Mouse (Mus musculus) stomach, embryonic 14.5 days (tissue): ENCODE measurements around the gene Slc7a6os. TPM values are rescaled to one million over a fixed set of nuclear protein-coding genes. Genes with fewer than 3 reads are reported as not detected.

ENCODE experiments used
- ATAC-seq: fragments of 200-750 bp; cut with Nextera tagmentation; 2 replicates; pipeline ENCODE4 v1.8.0; 2017; ENCODE audit warnings: low read depth, moderate TSS enrichment; ENCODE audit not compliant: insufficient number of reproducible peaks, insufficient read depth, low FRiP score
- H3K27ac ChIP-seq: fragments of 300-500 bp; sonication (generic); 2 replicates; pipeline ENCODE4 v1.5.1; 2014; ENCODE audit warnings: mild to moderate bottlenecking, low read length, moderate library complexity, mixed read lengths
- H3K27me3 ChIP-seq: fragments of 300-500 bp; sonication (generic); 2 replicates; pipeline ENCODE4 v1.6.1; 2014; ENCODE audit warnings: low read length, control low read depth, mixed read lengths; ENCODE audit not compliant: control insufficient read depth, insufficient read depth
- H3K36me3 ChIP-seq: fragments of 300-500 bp; sonication (generic); 2 replicates; pipeline ENCODE4 v1.6.1; 2014; ENCODE audit warnings: mild to moderate bottlenecking, control low read depth, low read length, moderate library complexity, mixed read lengths; ENCODE audit not compliant: control insufficient read depth, insufficient read depth
- H3K4me1 ChIP-seq: fragments of 300-500 bp; sonication (generic); 2 replicates; pipeline ENCODE4 v1.6.1; 2014; ENCODE audit warnings: low read length, control low read depth, mixed read lengths; ENCODE audit not compliant: control insufficient read depth, insufficient read depth
- H3K4me2 ChIP-seq: fragments of 300-500 bp; sonication (generic); replicated peaks from 2 replicates; pipeline ENCODE4 v1.6.1; 2014; ENCODE audit warnings: low read depth, low read length, control low read depth
- H3K4me3 ChIP-seq: fragments of 300-500 bp; sonication (generic); 2 replicates; pipeline ENCODE4 v1.5.1; 2014; ENCODE audit warnings: low read depth, low read length, control low read depth
- H3K9ac ChIP-seq: fragments of 300-500 bp; sonication (generic); replicated peaks from 2 replicates; pipeline ENCODE4 v1.6.1; 2014; ENCODE audit warnings: low read depth, mild to moderate bottlenecking, control low read depth, low read length, moderate library complexity, mixed read lengths
- H3K9me3 ChIP-seq: fragments of 300-500 bp; sonication (generic); 2 replicates; pipeline ENCODE4 v1.6.1; 2016; ENCODE audit warnings: low read depth, low read length, control low read depth; ENCODE audit not compliant: control insufficient read depth
- WGBS: fragments of 180-500 bp; shearing (Covaris S2); extraction: QIAGEN DNeasy Blood & Tissue Kit; methylation state at CpG from one replicate; pipeline ENCODE4 v1.1.7; 2014; 5-methylcytosine and 5-hydroxymethylcytosine counted together
- polyA plus RNA-seq: library from polyadenylated mRNA; unstranded; fragments of >200 nt; fragmentation: Nextera tagmentation; extraction: Ambion mirVana; gene quantifications from 2 replicates; pipeline ENCODE4 v1.2.1, GENCODE M21; 2014

The Slc7a6os gene
- polyA plus RNA-seq, 1 experiment from 2014 or later, result 35.4 TPM

DNA sequence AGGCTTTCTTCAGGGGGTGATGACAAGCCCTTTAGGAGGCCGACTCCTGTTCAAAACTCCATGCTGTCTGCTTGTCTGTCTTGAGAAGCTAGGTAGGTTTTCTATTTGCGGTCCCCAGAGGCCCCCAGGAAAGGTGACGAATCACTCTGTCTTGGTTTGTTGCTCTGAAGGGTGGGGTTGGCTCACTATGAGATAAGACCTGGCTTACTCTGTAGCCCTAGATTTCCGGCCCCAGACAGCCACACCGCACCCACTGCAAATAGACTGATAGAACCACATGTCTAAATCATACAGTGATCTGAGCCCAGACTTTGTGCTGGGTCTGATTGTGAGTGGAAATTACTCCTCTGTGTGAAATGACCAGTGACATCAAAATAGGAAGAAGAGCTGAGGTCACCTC is 19.1 kb downstream of the Slc7a6os start:
- H3K36me3 ChIP-seq, result peaks cover 23% of the 10 kb centered on the region
- 59% methylated on average over 5 of the region's 5 CpGs for WGBS
- no peak overlapping the region for H3K4me2 ChIP-seq
- H3K9me3 ChIP-seq, result no peaks in the 10 kb centered on the region
- no peak overlapping the region for H3K9ac ChIP-seq
- no peaks in the 10 kb centered on the region for H3K4me1 ChIP-seq
- H3K27ac ChIP-seq, result no peak overlapping the region
- ATAC-seq, result peak; percentile 63; the same call in 1 of the 2 replicates
- H3K4me3 ChIP-seq, result no peak overlapping the region
- no peaks in the 10 kb centered on the region for H3K27me3 ChIP-seq

DNA sequence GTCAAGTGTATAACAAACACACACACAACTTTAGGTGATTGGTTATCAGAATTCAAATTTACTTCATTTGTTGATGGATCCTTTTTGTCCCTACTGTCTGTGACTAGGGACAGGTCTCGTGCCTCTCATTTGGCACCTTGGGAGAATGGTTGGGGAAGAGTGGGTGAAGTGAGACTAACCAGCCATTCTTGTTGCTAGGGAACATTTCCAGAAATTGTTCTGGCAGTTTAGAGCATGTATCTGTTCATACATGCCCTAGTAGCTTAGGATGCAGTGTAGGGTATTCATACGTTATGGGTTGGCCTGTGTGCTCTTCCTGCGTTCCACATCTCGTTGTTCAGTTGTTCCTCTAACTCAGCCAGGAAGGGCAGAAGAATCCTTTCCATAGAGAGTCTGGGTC is 21.6 kb downstream of the Slc7a6os start:
- ATAC-seq, result no peak
- H3K36me3 ChIP-seq, result peaks cover 18% of the 10 kb centered on the region

DNA sequence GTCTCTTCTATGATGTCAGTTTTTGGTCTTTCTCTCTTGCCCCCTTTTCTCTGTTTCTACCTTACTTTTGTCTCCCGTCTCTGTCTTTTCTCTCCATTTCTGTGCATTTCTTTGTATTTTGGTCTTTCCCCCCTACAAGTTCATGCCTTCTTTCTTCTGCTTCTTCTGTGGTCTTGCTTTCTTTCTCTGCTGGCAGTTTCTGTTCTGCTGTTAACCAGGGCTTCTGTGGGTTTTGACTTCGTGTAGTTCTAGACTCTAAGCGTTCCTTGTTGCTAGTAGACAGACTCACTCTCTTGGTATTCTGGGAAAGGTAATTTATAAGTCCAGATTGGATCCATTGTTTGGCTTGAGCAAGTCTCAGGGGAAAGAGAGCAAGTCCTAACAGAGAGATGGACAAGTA is 24.3 kb downstream of the Slc7a6os start:
- WGBS, result 94% methylated on average over 3 of the region's 3 CpGs
- H3K36me3 ChIP-seq, result peaks cover 10% of the 10 kb centered on the region

More for the DNA sequence above, 21.6 kb downstream of the Slc7a6os start:
- no peaks in the 10 kb centered on the region for H3K4me1 ChIP-seq
- H3K4me3 ChIP-seq, result no peak overlapping the region
- no peak overlapping the region for H3K4me2 ChIP-seq
- H3K27me3 ChIP-seq, result no peaks in the 10 kb centered on the region
- H3K27ac ChIP-seq, result no peak overlapping the region
- WGBS, result 90% methylated on average over 4 of the region's 4 CpGs
- no peaks in the 10 kb centered on the region for H3K9me3 ChIP-seq
- no peak overlapping the region for H3K9ac ChIP-seq

DNA sequence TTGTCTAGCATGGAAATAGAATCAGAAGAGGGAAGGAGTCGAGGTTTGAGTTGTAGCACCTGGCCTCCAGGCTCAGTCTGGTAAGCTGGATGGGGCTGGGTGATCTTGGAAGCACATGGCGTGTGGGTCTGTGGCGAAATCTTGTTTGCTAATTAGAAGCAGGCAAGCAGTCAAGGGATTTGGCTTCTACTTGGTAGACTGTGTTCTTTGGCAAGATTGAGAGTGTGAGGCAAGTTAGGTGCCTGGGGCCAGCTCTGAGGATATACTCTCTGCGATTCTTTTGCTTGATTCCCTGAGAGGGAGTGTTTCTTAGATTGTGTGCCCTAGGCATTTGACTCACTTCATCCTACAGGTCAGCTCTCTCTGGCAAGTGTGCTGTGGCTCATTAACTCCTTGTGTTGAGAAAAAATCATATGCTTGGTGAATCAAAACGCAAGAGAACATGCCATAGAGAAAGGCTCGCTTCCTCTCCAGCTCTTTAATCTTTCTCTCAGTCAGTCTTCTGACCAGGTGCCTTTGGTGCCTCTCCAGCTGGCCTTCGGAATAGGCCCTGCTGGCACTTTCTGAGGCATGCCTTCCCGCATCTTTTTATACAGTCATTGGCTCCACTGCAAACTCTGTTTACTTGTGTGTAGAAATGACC is 25.0 kb downstream of the Slc7a6os start:
- Histone ChIP-seq H3K4me3 (no peak overlapping the region), H3K9ac (no peak overlapping the region), H3K9me3 (no peaks in the 10 kb centered on the region), H3K4me2 (no peak overlapping the region), H3K27me3 (no peaks in the 10 kb centered on the region), H3K36me3 (peaks cover 10% of the 10 kb centered on the region), H3K4me1 (no peaks in the 10 kb centered on the region), H3K27ac (no peak overlapping the region)
- WGBS, result 91% methylated on average over 8 of the region's 8 CpGs
- ATAC-seq, result no peak

More for the DNA sequence above, 24.3 kb downstream of the Slc7a6os start:
- Histone ChIP-seq H3K27ac (no peak overlapping the region), H3K9ac (no peak overlapping the region), H3K9me3 (no peaks in the 10 kb centered on the region), H3K4me2 (no peak overlapping the region), H3K4me3 (no peak overlapping the region), H3K27me3 (no peaks in the 10 kb centered on the region), H3K4me1 (no peaks in the 10 kb centered on the region)
- no peak for ATAC-seq

DNA sequence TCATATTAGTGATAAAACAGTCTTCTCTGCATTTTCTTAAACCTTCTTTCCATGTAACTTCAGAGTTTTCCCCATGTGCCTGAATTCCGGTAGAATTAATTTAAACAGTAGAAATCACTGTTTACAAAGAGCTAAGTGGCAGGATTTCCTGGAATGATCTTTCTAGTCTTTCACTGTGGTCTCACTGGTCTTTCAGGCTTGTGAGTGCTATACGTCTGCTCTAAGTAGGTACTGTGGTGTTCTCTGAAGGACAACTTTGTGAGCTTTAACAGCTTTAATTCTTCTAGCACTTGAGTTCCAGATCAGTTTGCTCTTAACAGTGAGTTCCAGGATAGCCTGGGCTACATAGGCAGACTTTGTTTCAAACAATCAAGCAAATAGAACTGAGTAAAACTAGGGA is 32.3 kb downstream of the Slc7a6os start:
- H3K4me3 ChIP-seq, result no peak overlapping the region
- H3K27ac ChIP-seq, result no peak overlapping the region
- ATAC-seq, result no peak
- peaks cover 13% of the 10 kb centered on the region; the same call in 1 of the 2 replicates for H3K4me1 ChIP-seq
- H3K4me2 ChIP-seq, result no peak overlapping the region
- H3K27me3 ChIP-seq, result no peaks in the 10 kb centered on the region
- H3K36me3 ChIP-seq, result peaks cover 3% of the 10 kb centered on the region; the same call in 1 of the 2 replicates
- WGBS, result 25% methylated on average over 2 of the region's 2 CpGs
- no peaks in the 10 kb centered on the region for H3K9me3 ChIP-seq
- H3K9ac ChIP-seq, result no peak overlapping the region

DNA sequence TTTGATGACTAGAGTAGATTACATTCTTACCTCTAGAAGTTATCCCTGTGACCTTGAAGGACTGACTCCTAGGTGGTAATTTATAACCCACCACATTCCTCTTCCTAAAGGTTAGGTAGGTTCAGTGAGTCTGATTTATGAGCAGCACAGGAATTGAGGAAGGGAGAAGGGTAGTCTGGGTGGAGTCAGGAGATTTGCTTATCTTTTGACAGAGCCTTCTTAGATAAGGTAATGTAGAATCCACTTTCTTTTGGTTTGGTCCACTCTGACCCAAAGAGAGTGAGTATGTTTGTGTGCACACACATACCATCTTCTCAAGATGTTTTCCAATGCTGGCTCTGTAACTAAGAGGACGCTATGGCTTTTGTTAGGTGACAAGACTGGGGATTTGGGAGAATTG is 33.1 kb downstream of the Slc7a6os start:
- WGBS, result 64% methylated on average over 1 of the region's 1 CpGs
- no peak overlapping the region for H3K27ac ChIP-seq
- H3K4me3 ChIP-seq, result no peak overlapping the region
- ATAC-seq, result no peak
- no peaks in the 10 kb centered on the region for H3K27me3 ChIP-seq
- H3K9ac ChIP-seq, result no peak overlapping the region
- peaks cover 3% of the 10 kb centered on the region; the same call in 1 of the 2 replicates for H3K36me3 ChIP-seq
- H3K9me3 ChIP-seq, result no peaks in the 10 kb centered on the region
- H3K4me2 ChIP-seq, result no peak overlapping the region
- H3K4me1 ChIP-seq, result peaks cover 13% of the 10 kb centered on the region; the same call in 1 of the 2 replicates

DNA sequence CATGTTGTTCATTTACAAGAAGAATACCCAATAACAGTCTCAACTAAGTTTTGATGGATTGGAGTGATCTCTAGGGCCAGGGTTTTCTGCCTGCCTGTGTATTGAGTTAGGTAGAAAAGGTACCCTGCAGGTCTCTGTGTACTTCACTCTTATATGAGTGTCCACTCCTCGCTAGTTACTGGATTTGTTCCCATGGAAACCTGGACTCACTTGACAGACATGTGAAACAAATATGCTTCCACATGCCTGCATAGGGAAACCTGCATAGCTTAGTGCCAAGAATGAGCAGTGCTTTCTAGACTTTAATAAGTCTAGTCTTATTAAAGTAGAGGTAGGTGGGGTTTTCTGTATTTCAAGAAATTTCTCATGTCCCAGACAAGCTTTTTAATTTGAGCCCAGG is 33.8 kb downstream of the Slc7a6os start:
- Histone ChIP-seq H3K36me3 (peaks cover 3% of the 10 kb centered on the region; the same call in 1 of the 2 replicates), H3K4me2 (no peak overlapping the region), H3K9me3 (no peaks in the 10 kb centered on the region), H3K27ac (no peak overlapping the region), H3K9ac (no peak overlapping the region), H3K27me3 (no peaks in the 10 kb centered on the region), H3K4me3 (no peak overlapping the region), H3K4me1 (peaks cover 13% of the 10 kb centered on the region; the same call in 1 of the 2 replicates)
- 15% methylated on average over 1 of the region's 1 CpGs for WGBS
- no peak for ATAC-seq

DNA sequence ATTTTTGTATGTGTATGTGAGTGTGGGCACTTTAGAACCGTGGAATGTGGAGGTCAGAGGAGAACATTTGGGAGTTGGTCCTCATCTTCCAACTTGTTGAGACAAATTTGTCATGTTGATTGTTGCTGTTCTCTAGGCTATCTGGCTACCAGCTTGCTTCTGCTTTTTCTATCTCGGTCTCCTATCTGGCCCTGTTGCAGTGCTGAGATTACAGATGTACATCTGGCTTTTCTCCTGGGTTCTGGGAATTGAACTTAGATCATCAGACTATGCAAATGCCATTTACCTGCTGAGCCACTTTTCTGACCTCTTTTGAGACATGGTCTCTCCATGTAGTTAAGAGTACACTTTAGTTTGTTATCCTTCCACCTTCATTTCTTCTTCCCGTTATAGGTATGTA is 37.2 kb downstream of the Slc7a6os start:
- H3K36me3 ChIP-seq, result no peaks in the 10 kb centered on the region
- no peaks in the 10 kb centered on the region for H3K27me3 ChIP-seq
- H3K9me3 ChIP-seq, result no peaks in the 10 kb centered on the region
- H3K4me1 ChIP-seq, result peaks cover 15% of the 10 kb centered on the region; the same call in 1 of the 2 replicates
- H3K4me3 ChIP-seq, result no peak overlapping the region
- no peak overlapping the region for H3K9ac ChIP-seq
- H3K27ac ChIP-seq, result no peak overlapping the region
- no peak overlapping the region for H3K4me2 ChIP-seq
- ATAC-seq, result no peak
- WGBS, result 87% methylated on average over 3 of the region's 3 CpGs
